Mouse (Mus musculus) bone marrow, adult 2 months (tissue): ENCODE results near the gene Gpr1.

Experiments
- CTCF ChIP-seq: fragments of 200-500 bp; IDR thresholded peaks from 2 replicates; pipeline ENCODE4 v1.5.1; 2011; ENCODE audit warnings: low read length, control low read depth; ENCODE audit not compliant: control insufficient read depth, insufficient read depth
- POLR2A ChIP-seq: fragments of 200-500 bp; IDR thresholded peaks from 2 replicates; pipeline ENCODE4 v1.6.1; 2011; ENCODE audit warnings: low read depth, mild to moderate bottlenecking, control low read depth, low read length, borderline replicate concordance; ENCODE audit not compliant: control insufficient read depth

- TF ChIP-seq CTCF (no peak), POLR2A (no peak)
These were observed 669 bp downstream of the Gpr1 start for GRCm38 (mm10) chr1:63213478-63214270.
